Mouse (Mus musculus) liver, postnatal 0 days (tissue): Measurements from ENCODE around the gene Map3k4. TPM values are rescaled to one million over a fixed set of nuclear protein-coding genes. Genes with fewer than 3 reads are reported as not detected.

Experiments used
- ATAC-seq: fragments of 200-750 bp; cut with Nextera tagmentation; 2 replicates; pipeline ENCODE4 v1.8.0; 2017; ENCODE audit warnings: mild to moderate bottlenecking, moderate library complexity
- DNase-seq: peaks from one replicate; pipeline ENCODE4 v3.0.0-alpha.2; 2016
- H3K27ac ChIP-seq: fragments of 300-500 bp; sonication (generic); 2 replicates; pipeline ENCODE4 v1.5.1; 2014; ENCODE audit warnings: antibody characterized with exemption, moderate library complexity, mild to moderate bottlenecking, low read depth
- H3K27me3 ChIP-seq: fragments of 300-500 bp; sonication (generic); 2 replicates; pipeline ENCODE4 v1.6.1; 2014; ENCODE audit warnings: low read length, control low read depth, mixed read lengths; ENCODE audit not compliant: insufficient read depth
- H3K36me3 ChIP-seq: fragments of 300-500 bp; sonication (generic); replicated peaks from 2 replicates; pipeline ENCODE4 v1.6.1; 2014; ENCODE audit warnings: mild to moderate bottlenecking, control low read depth, low read length, moderate library complexity, mixed read lengths; ENCODE audit not compliant: insufficient read depth
- H3K4me1 ChIP-seq: fragments of 300-500 bp; sonication (generic); 2 replicates; pipeline ENCODE4 v1.6.1; 2014; ENCODE audit warnings: antibody characterized with exemption, mild to moderate bottlenecking, control low read depth; ENCODE audit not compliant: insufficient read depth
- H3K4me2 ChIP-seq: fragments of 300-500 bp; sonication (generic); 2 replicates; pipeline ENCODE4 v1.6.1; 2014; ENCODE audit warnings: low read depth, mild to moderate bottlenecking, low read length, moderate library complexity, mixed read lengths
- H3K4me3 ChIP-seq: fragments of 300-500 bp; sonication (generic); 2 replicates; pipeline ENCODE4 v1.5.1; 2014; ENCODE audit warnings: low read depth, low read length
- H3K9ac ChIP-seq: fragments of 300-500 bp; sonication (generic); replicated peaks from 2 replicates; pipeline ENCODE4 v1.6.1; 2014; ENCODE audit warnings: mild to moderate bottlenecking, moderate library complexity
- H3K9me3 ChIP-seq: fragments of 300-500 bp; sonication (generic); 2 replicates; pipeline ENCODE4 v1.6.1; 2016; ENCODE audit warnings: mild to moderate bottlenecking, control low read depth, low read length, mixed read lengths
- CTCF ChIP-seq: sonication (generic); IDR thresholded peaks from 2 replicates; pipeline ENCODE4 v1.5.1; 2016; ENCODE audit warnings: antibody characterized with exemption, low read depth
- EP300 ChIP-seq: IDR thresholded peaks from 2 replicates; pipeline ENCODE4 v1.6.1; 2016; ENCODE audit warnings: antibody characterized with exemption, low read depth, mild to moderate bottlenecking
- whole genome bisulfite sequencing: fragments of 180-500 bp; shearing (Covaris S2); extraction: QIAGEN DNeasy Blood & Tissue Kit; methylation state at CpG from one replicate; pipeline ENCODE4 v1.1.7; 2014; ENCODE audit not compliant: insufficient replicate concordance; 5-methylcytosine and 5-hydroxymethylcytosine counted together
- polyA plus RNA-seq: library from polyadenylated mRNA; unstranded; fragments of >200 nt; fragmentation: Nextera tagmentation; extraction: Ambion mirVana; gene quantifications from 2 replicates; pipeline ENCODE4 v1.2.1, GENCODE M21; 2015

Map3k4 gene
- polyA plus RNA-seq, 1 experiment from 2014 or later: 13.0 TPM

GRCm38 (mm10) chr17:12213430-12213829, 105.2 kb downstream of the Map3k4 start:
- ATAC-seq: no peak
- Histone ChIP-seq H3K9ac (no peak overlapping the region), H3K27ac (no peak overlapping the region), H3K27me3 (no peaks in the 10 kb centered on the region), H3K9me3 (no peaks in the 10 kb centered on the region), H3K4me2 (no peak overlapping the region), H3K4me1 (peaks cover 9% of the 10 kb centered on the region), H3K4me3 (no peak overlapping the region), H3K36me3 (peaks cover 34% of the 10 kb centered on the region)
- TF ChIP-seq EP300 (no peak), CTCF (no peak)
- DNase-seq: no peak
- 83% methylated on average over 8 of the region's 8 CpGs for WGBS

- DNase-seq (no peak), ATAC-seq (no peak)
- Histone ChIP-seq H3K9ac (no peak overlapping the region), H3K9me3 (no peaks in the 10 kb centered on the region), H3K4me2 (no peak overlapping the region), H3K4me3 (no peak overlapping the region), H3K4me1 (peaks cover 19% of the 10 kb centered on the region), H3K36me3 (peaks cover 26% of the 10 kb centered on the region), H3K27me3 (no peaks in the 10 kb centered on the region), H3K27ac (no peak overlapping the region)
- TF ChIP-seq EP300: no peak
- no peak for TF ChIP-seq CTCF
- WGBS: 92% methylated on average over 6 of the region's 6 CpGs
Measured at GRCm38 (mm10) chr17:12212341-12212740, 106.3 kb downstream of the Map3k4 start.

- Histone ChIP-seq H3K4me1 (peaks cover 24% of the 10 kb centered on the region), H3K9ac (no peak overlapping the region), H3K9me3 (no peaks in the 10 kb centered on the region), H3K4me2 (no peak overlapping the region), H3K36me3 (peaks cover 22% of the 10 kb centered on the region), H3K27me3 (no peaks in the 10 kb centered on the region), H3K27ac (no peak overlapping the region), H3K4me3 (no peak overlapping the region)
- ATAC-seq (no peak), DNase-seq (no peak)
- WGBS: 94% methylated on average over 11 of the region's 11 CpGs
- no peak for TF ChIP-seq EP300
- TF ChIP-seq CTCF: no peak
Measured at GRCm38 (mm10) chr17:12211890-12212289, 106.7 kb downstream of the Map3k4 start.

- H3K4me3 ChIP-seq: no peak overlapping the region
- peaks cover 34% of the 10 kb centered on the region for H3K4me1 ChIP-seq
- peak; percentile 40; the same call in 1 of the 2 replicates for ATAC-seq
- no peak overlapping the region for H3K9ac ChIP-seq
- H3K27me3 ChIP-seq: no peaks in the 10 kb centered on the region
- DNase-seq: peak; percentile 92
- H3K36me3 ChIP-seq: peaks cover 14% of the 10 kb centered on the region
- peak overlapping the region; percentile 99; the same call in 1 of the 2 replicates for H3K27ac ChIP-seq
- WGBS: 29% methylated on average over 8 of the region's 8 CpGs
- no peaks in the 10 kb centered on the region for H3K9me3 ChIP-seq
- TF ChIP-seq CTCF (peak; percentile 100), EP300 (no peak)
- H3K4me2 ChIP-seq: no peak overlapping the region
Measured at GRCm38 (mm10) chr17:12210544-12211132, 108.0 kb downstream of the Map3k4 start.

GRCm38 (mm10) chr17:12209481-12209880, 109.1 kb downstream of the Map3k4 start:
- no peaks in the 10 kb centered on the region for H3K9me3 ChIP-seq
- no peaks in the 10 kb centered on the region for H3K27me3 ChIP-seq
- no peak for TF ChIP-seq EP300
- TF ChIP-seq CTCF: no peak
- peak overlapping the region; percentile 99; the same call in 1 of the 2 replicates for H3K27ac ChIP-seq
- H3K4me3 ChIP-seq: no peak overlapping the region
- peaks cover 36% of the 10 kb centered on the region for H3K4me1 ChIP-seq
- ATAC-seq: no peak
- H3K36me3 ChIP-seq: peaks cover 10% of the 10 kb centered on the region
- DNase-seq: no peak
- no peak overlapping the region for H3K4me2 ChIP-seq
- no peak overlapping the region for H3K9ac ChIP-seq
- 77% methylated on average over 4 of the region's 4 CpGs for WGBS

- Histone ChIP-seq H3K27ac (peak overlapping the region; percentile 99), H3K4me1 (peaks cover 58% of the 10 kb centered on the region), H3K4me2 (no peak overlapping the region), H3K36me3 (peaks cover 13% of the 10 kb centered on the region), H3K27me3 (no peaks in the 10 kb centered on the region), H3K4me3 (no peak overlapping the region), H3K9ac (0 out of 2 replicates have a peak overlapping the region, but pooled peaks have one; percentile 26), H3K9me3 (no peaks in the 10 kb centered on the region)
- ATAC-seq (no peak), DNase-seq (no peak)
- 42% methylated on average over 1 of the region's 1 CpGs for WGBS
- TF ChIP-seq CTCF (no peak), EP300 (no peak)
Measured at GRCm38 (mm10) chr17:12207022-12207548, 111.5 kb downstream of the Map3k4 start.
